Mouse (Mus musculus): ENCODE results near the gene Tmc6.

The Tmc6 gene

DNA sequence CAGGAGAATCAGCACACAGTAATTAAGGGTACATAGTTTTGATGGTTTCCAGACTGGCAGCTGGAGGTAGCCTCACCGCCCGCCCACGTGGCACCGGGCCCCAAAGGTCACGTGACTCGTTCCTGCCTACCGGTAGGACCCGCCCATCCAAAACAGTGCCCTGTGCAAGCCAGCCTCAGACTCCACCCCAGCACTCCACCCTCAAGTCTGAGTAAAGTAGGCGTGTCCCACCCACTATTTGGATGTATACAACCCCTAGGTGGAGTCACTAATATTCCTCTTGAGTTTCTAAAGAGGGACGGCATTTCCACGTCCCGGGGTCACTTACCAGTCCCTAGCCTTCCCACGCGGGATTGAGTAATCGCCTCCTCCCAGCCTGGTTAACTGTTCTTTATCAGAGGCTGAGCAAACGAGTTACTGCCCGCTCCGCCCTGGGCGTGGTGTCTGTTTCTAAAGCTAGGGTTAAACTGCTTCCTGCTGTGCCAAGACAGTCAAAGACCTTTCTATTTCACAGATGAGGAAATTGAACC, 1.4 kb downstream of the Tmc6 start:
- peak; percentile 77 for DNase-seq (ENCODE audit: low spot score)

DNA sequence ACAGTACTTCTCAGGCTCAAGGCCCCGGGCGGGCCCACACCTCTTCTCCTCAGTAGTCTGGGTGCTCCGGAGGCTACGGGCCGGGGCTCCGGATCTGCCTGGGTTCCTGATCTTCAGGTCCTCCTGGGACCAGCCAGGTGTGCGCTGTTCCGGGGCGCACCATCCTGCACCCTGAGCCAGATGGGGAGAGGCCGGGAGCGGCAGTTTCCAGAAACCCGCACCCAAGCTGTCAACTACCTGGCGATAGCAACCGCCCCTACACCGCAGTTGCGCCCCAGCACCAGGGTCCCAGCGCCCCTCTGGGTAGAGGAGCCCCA, 1.8 kb downstream of the Tmc6 start:
- DNase-seq (ENCODE audit: low spot score), result no peak

DNA sequence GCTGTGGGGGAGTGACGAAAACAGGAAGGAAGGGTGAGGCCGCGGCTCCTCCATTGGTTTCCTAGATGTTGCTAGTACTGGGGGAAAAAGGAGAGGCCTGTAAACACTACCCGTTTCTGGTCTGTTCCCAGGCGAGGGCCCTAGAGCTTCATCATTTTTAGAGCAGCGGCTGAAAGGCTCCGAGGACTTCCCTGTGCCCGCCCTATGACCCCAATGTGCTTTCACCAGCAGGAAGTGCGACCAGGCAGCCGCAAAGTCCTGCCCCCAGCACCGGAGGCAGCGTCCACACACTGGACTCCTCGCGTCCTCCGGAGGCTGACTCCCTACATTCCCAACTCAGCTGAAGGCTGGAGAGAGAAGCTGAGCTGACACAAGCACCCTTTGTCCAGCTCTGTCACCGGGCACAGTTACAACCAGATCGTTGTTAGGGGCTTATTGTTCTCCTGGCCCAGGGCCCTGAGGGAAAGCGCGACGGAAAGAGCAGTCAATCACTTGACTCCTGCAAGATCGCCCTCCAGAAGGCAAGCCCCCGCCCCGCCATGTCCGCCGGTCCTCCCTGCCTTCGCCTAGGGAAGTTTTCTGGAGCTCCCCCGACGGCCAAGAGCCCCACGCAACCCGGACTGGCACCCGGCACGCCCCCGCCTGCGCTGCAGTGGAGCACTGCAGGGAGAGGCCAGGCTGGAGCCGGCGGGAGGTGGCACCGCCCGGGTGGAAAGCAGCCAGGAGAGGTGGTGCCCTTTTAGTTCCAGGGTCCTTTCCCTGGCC, 2.4 kb downstream of the Tmc6 start:
- peak; percentile 62 for DNase-seq (ENCODE audit: low spot score)

DNA sequence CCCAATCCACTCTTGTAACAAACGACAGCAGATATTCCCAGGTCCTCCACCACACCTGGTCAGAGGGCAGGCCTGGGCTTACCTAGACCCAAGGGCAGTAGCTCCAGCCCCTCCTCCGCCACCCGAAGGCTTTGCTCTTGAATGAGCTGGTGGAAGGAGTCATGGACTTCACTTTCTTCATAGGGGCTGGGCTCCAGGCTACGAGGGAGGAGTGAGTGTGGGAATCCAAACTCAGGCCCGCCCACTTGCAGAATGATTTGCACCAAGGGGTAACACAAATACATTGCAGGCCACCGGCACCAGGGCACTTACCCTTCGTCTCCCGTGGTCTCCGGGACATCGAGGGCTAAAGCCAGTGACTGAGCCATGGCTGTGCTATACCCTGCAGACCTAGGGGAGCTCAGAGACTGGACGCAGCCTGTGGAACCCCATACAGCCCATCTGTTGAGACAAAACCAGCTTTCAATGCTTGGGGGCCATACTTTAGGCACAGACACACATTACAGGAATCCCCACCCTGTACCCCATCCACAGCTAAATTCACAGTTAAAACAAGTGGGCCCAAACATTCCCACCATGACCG, 3.1 kb downstream of the Tmc6 start:
- DNase-seq (ENCODE audit: low spot score), result peak; percentile 31

DNA sequence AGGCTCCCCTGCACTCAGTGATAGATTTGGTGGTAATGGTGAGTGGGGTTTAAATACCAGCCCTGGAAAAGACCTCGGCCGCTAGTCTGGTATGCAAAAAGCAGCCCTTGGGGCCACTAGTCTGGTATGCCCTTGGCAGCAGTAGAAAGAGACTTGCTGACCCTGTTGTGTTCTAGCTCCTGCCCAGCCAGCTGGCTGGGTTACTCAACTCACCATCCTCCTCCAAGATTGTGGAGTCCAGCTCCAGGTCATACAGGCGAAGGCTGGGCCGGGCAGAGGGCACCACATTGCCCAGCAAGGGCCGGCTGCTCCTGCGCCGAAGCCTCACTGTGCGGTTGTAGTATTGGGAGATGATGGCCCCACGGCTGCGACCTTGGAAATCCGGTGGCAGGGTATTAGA, 4.0 kb downstream of the Tmc6 start:
- DNase-seq (ENCODE audit: low spot score), result no peak

DNA sequence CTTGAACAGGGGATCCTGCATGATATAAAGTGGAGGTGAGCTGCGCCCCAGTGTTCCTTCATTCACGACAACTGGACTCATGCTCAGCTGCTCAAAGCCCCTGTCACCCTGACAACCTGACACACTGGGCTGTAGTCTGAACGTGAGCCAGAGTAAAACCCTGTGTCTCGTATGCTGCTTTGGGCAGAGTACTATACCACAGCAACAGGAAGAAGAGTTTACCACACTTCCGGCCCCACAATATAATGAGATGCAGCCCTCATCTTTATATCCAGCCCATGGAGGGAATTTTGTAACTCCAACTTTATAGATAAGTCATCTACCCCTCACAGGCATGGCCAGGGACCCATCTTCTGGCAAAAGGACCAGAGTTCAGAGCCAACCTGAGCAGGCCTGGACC, 4.9 kb downstream of the Tmc6 start:
- DNase-seq (ENCODE audit: low spot score), result no peak

DNA sequence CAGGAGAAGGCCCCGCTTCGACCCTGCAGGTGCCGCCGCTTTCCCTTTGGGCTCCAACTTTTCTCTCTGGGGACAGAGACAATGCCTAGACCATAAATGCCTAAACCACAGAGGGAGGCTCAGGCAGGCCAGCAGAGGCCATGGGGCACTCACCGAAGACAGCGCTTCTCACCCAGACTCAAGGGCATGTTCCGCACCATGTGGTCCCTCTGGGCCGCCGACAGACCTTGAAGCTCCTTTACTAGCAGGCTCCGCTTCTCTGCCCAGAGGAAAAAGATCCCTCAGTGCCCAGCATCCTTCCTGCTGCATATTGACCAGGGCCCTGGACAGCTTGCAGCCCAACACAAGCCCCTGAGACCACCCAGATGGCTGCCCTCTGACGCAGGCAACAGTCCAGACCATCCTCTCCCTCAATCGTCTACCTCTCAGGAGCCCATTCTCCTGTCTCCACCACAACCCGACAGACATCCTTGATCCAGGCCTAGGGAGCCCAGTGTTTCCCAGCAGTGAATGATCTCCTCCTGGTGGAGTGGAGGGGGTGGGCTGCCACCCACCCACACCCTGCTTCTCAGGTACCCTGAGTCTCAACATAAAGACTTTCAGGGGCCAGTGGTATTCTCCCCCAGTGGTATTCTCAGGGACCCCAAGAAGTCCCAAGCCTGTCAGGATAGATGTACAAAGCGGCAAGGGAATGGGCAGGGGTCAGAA, 5.8 kb downstream of the Tmc6 start:
- no peak for DNase-seq (ENCODE audit: low spot score)

DNA sequence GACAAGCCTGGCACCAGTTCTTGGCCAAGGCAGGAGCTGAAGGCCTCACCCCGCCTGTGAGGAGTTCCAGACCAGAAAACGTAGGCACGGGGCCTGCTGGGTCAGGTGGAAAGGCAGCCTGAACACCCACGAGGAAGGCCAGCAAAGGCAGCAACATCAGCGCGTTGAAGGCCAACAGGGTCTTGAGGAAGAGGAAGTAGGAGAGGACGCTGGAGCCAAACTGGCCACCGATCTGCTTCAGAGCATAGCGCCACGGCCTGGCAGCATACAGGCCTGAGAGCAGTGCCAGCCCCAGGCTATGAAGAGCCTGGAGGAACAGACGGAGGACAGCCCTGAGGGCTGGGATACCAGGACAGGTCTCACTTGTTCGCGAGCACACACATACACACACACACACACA, 6.5 kb downstream of the Tmc6 start:
- no peak for DNase-seq (ENCODE audit: low spot score)

DNA sequence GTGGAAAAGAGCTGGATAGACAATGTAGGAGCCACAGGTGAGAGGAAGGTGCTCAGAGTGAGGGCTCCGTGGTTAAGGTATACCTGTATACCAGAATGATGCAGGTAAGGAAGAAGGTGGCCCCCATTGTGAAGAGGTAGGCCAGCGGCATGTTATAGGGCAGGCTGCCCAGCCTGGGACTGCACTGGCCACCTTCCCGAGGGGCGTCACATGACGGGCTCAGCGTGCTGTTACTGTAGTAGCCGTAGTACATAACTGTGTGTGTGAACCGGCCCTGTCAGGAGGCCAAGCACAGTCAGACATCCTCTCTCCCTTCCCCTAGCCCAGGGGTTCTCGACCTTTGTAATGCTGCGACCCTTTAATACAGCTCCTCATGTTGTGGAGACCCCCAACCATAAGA, 7.1 kb downstream of the Tmc6 start:
- DNase-seq (ENCODE audit: low spot score), result no peak

DNA sequence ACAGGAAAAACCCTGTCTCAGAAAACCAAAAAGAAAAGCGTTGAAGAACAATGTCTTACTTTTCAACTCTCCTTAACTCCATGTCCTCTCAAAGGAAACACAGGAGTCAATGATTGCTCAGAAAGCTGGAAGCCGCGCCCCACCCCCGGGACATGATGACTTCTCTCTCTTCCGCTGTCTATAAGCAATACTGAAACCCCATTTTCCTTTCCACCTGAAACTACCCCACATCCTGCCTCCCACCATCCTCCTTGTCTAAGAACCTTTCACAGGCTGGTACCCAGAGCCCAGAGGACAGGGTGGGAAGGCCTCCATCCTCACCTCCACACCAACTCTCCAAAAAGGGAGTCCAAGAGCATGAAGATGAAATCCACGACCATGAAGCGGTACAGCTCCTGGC, 9.6 kb downstream of the Tmc6 start:
- DNase-seq (ENCODE audit: low spot score), result no peak

DNA sequence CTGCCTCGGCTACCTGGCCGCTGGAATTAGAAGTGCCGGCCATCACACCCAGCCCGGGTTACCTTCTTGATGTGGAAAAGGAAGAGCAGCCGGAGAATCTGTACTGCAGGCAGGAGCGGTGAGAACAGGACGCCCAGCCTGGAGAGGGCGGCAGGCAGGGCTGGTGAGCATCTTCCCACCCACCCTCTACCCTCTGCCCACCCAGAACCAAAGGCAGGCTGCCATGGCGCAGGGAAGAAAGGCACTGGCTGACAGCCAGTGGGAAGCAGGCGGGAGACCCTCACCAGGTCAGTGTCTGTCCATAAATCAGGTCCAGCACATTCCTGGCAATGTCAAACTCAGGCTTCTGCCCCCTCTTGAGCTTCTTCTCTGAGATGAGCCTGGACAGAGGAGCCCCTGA, 11.6 kb downstream of the Tmc6 start:
- no peak for DNase-seq (ENCODE audit: low spot score)

DNA sequence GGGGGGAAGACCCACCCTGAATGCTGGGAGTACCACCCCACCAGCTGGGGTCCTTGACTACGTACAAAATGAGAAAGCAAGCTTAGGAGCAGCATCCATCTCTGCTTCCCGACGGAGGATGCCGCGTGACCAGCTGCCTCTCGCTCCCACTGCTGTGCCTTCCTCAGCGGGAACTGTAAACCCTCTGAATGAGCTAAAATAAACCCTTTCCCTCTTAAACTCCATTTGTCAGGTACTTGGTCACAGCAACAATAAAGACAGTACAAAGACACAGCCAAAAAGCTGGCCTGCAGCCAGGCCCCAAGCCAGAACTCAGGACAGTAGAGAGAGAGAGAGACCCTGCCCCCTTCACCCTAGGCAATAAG, 12.3 kb downstream of the Tmc6 start:
- DNase-seq (ENCODE audit: low spot score), result no peak

DNA sequence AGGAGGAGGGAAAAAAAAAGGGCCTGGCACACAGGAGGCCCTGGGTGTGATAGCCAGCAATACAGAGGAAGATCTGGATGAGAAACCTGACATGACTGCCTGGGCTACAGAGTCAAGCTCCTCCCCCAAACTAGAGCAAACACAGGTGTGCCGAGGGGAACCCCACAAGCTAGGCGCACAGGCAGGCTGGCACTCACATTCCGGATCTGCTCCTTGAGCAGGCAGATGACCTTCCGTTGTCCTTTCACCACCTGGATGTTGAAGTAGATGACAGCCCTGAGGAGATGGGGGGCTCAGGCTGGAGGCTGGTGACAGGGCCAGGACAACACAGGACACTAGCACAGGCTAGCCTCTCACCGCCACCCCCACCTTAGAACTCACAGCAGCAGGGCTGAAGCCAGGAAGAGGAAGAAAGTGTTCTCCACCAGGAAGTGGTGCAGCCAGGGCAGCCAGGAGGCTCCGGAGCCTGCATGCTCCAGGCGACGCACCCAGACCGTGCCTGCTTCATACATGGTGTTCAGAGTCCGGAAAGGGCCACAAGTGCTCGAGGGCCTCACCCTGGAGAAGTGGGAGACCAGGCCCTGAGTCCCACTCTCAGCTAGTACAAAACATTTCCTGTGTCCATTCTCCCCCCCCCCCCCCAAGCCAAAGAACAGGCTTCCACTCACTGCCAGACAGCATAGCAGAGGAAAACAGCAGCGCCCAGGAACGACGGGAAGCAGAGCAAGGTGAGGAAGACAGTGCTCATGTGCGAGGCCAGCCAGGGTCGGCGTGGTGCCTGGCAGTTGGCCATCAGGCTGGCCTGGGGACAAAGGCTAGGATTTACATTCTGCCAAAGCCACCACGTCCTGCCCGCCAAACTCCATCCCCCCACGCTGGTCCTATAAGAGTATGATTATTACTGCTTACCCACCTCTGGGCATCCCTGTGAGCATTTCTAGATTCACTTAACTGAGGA, 13.0 kb downstream of the Tmc6 start:
- DNase-seq (ENCODE audit: low spot score), result no peak

DNA sequence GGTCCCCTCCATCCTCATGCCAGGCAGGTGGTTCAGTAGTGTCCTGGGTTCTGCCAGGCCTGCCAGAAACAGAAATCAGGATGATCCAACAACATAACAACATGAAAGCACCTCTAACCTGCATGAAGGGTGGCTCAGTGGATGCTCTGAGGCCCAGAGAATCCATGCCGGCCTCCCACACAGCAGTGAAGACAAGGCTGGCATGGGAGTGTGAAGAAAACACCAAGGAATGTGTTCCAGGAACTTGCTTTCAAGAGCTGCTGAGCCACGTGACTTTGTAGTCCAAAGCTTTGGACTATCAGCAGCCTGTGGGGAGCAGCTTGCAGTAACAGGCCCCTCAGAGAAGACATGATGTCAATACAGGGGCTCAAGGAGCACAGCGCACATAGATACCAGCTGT, 15.7 kb downstream of the Tmc6 start:
- DNase-seq (ENCODE audit: low spot score), result no peak

DNA sequence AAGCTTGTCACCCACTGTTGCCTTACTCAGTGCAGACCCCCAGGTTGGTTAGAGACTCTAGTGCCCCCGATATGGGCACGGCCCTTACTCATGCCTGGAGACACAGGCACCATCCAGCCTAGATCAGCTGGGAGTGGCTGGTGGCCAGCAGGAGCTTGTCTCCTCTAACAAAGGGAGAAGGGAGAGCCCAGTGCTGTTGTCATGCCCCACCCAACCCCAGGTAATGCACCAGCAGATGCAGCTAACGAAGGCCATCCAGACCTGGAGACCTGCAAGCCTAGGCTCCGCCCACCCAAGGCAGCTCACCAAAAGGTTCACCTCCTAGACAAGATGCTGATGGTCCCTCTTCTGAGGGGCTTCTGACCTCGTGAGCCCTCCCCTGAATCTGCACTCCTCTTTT, 16.6 kb downstream of the Tmc6 start:
- DNase-seq (ENCODE audit: low spot score), result no peak

DNA sequence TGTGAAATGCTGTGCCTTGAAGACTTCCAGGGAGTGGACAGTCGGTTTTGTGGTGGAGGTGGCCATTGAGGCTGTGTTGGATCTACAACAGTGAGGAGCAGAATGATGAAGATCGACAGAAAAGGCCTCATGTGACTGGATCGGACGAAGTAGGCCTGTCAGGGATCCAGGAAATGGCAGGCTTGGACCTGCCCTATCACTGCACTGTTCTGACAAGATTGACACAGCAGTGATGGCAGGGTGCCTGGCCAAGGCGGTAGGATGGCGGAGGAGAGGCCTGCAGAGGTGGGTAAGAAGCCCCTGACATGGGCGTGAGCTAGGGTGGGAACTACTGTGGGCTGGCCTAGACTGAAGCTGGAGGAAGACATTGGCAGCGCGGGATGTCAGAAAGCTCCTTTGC, 17.7 kb downstream of the Tmc6 start:
- DNase-seq (ENCODE audit: low spot score), result no peak

DNA sequence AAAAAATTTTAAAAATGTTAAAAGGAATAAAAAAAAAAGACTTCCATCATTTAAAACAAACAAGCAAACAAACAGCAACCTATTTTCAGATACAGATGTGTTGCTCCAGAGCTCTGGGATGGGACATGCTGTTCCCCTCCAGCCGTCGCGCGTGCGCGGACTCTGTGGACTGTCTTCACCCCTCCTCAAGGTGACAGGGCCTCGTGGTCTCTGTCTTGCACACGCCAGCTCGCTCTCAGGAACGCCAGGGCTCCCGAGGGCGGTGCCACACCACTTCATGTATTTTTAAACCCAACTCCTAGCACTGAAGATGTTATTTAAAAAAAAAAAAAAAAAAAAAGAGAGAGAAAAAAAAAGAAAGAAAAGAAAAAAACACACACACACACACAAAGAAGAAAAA, 19.8 kb downstream of the Tmc6 start:
- no peak for DNase-seq (ENCODE audit: low spot score)

DNA sequence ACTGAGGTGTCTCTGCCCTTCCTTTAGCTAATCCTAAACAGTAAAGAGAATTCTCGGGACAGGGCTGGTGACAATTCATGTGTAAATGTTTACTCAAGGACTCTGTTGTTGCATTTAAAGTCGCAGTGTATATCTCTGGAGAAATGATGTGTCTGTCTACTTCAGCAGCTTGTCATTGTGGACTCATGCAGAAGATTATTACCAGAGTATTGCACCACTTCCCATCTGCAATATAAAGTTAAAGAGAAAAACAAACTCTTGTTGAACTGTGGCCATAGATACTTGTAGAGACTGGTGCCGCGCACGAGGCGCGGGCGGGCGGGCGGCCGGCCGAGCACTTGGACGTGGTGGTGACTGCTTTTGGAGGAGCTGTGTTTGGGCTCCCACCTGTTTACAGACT, 20.2 kb downstream of the Tmc6 start:
- DNase-seq (ENCODE audit: low spot score), result no peak

DNA sequence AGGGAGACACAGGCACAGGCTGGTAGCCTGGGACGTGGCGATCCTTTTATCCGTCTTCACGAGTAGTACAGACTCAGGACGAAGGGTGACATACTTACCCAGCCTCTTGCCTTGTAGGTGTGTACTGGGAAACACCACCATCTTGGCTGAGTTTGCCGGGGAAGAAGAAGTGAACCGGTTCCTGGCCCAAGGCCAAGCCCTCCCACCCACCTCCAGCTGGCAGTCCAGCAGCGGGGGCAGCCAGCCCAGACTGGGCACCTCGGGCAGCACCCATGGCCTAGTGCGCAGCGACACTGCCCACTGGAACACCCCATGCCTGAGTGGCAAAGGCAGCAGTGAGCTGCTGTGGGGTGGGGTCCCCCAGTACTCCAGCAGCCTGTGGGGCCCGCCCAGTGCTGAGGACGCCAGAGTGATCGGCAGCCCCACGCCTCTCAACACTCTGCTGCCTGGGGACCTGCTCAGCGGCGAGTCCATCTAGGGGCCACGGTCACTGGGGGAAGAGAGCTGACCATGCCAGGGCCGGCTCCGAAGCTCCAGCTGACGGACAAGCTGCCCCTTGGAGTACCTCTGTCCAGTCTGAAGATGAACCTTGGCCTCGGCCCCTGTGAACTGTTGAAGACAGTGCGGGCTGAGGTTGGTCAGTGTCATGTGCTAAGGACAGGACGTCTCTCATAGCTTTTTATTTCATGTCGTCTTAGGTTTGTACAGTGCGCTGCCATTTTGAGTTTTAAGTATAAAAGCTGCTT, 21.5 kb downstream of the Tmc6 start:
- DNase-seq (ENCODE audit: low spot score), result no peak

DNA sequence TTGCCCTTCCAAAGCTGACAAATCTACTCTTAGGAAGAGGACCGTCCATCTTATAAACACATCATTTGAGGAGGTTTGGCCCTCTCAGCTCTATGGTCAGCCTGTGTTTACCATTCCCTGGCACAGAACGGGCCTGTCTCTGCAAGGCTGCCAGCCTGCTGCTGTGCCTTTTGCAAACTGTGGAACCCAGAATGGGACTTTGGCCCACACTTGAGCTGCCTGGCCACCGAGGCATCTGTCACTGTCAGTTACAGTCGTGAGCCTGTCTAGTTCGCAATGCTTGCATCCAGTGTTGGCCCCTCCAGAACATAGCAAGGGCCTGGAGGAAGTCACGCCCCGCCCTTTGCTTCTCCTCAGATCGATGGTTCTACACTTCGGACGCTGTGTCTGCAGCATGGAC, 22.7 kb downstream of the Tmc6 start:
- no peak for DNase-seq (ENCODE audit: low spot score)

DNA sequence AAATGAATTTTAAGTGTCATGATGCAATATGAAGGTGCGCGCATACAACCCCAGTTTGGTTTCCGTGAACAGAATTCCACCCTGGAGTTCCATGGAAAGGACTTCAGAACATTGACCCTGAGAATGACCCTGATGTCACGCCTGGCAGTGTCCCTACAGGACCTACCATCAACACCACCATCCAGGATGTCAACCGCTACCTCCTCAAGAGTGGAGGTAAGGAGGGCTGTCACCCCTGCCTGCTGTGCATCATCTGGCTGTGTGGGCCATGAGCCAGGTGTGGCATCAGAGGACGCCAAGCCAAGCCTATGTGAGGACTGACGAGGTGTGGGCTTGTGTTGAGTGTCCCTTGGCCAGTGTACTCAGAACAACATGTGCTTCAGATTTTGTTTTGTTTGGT, 26.1 kb downstream of the Tmc6 start:
- DNase-seq (ENCODE audit: low spot score), result no peak

DNA sequence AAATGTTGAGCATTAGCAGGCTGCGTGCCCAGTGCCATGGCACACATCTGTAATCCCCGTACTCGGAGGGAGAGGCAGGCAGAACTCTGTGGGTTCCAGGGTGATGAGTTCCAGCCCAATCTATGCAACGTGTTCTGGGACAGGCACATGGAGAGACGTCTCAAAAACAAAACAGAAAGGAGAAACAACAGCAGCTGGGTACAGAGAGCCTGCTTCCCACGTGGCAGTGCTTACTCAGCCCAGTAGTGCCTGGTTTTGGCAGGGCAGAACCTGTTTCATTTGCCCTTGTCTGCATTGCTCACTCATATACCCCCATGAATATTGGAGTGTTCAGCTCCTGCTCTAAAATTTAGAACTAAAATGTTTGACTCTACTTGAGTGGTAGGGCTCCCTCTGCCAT, 30.5 kb downstream of the Tmc6 start:
- no peak for DNase-seq (ENCODE audit: low spot score)
